Mouse (Mus musculus): ENCODE results near the gene Zfp61. TPM values are rescaled to one million over a fixed set of nuclear protein-coding genes. Genes with fewer than 3 reads are reported as not detected.

Zfp61 gene
- polyA plus RNA-seq, 1 experiment, result 7.2 TPM

GRCm38 (mm10) chr7:24315726-24316566 is 14.9 kb upstream of the Zfp61 start:
- TF ChIP-seq GATA1 (IDR thresholded peaks at IDR 0.05; ENCODE audit: low read length), result no peak

GRCm38 (mm10) chr7:24299823-24300481 is 1.1 kb downstream of the Zfp61 start:
- TF ChIP-seq GATA1 (IDR thresholded peaks at IDR 0.05; ENCODE audit: low read length), result no peak

GRCm38 (mm10) chr7:24298973-24299708 is 1.9 kb downstream of the Zfp61 start:
- no peak for TF ChIP-seq GATA1 (IDR thresholded peaks at IDR 0.05; ENCODE audit: low read length)

DNA sequence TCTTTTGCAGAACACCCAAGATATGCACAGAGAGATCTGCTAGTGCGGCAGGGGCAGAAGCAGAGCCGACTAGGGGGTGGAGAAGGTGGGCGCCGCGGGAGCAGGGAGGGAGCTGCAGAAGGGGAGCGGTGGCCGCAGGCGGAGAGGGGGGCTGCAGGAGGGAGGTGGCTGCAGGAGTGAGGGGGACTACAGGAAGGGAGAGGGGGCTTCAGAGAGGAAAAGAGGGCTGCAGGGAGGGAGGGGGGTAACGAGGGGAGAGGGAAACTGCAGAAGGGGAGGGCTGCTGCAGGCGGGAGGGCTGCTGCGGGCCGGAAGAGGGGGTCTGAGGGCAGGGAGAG is 2.4 kb downstream of the Zfp61 start:
- no peak for TF ChIP-seq GATA1 (IDR thresholded peaks at IDR 0.05; ENCODE audit: low read length)

DNA sequence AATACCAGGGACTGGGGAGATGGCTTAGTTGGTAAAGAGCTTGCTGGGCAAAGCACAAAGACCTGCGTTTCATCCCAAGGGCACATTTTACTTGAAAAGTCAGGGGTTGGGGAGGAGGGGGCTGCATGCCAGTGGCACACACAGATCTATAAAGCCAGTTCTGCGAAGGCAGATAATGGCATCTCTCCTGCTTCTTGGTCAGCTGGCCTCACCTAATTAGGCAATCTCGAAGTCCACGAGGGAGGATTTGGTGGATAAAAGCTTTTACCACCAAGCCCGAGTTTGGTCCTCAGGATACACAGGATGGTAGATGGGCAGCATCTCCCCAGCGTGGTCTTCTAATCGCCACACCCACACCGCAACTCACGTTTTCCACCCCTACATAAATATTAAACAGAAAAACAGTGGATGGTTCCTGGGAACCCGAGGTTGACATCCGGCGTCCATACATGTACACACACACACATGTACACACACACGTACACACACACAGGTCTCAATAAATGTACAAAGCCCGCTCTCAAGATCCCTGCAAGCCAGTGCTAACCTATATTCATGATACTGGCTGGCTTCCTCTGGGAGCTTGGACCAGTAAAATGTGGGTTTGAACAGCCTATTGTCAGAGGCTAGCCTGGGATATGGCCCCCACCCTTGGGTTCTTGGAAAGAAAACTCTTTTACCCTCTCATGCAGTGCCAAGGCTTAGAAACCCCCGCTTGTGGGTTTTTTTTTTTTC is 3.5 kb downstream of the Zfp61 start:
- TF ChIP-seq GATA1 (IDR thresholded peaks at IDR 0.05; ENCODE audit: low read length), result no peak

GRCm38 (mm10) chr7:24296386-24296785 is 4.6 kb downstream of the Zfp61 start:
- TF ChIP-seq GATA1 (IDR thresholded peaks at IDR 0.05; ENCODE audit: low read length), result no peak

- no peak for TF ChIP-seq GATA1 (IDR thresholded peaks at IDR 0.05; ENCODE audit: low read length)
These were observed 5.7 kb downstream of the Zfp61 start for GRCm38 (mm10) chr7:24295376-24295775.

DNA sequence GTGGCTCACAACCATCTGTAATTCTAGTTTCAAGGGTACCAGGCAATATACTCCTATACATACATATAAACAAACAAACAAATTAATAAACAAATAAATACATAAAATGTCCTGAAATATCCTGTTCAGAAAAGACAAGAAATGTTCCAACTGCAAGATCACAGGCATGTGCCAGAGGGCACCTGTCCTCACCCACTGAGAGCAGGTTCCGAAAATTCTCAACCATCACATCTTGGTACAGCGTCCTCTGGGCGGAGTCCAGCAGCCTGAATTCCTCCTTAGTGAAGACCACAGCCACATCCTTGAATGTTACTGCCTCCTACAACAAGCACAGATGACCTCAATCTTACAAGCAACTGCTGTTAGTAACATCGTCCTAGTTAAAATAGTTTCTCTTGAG is 6.3 kb downstream of the Zfp61 start:
- no peak for TF ChIP-seq GATA1 (IDR thresholded peaks at IDR 0.05; ENCODE audit: low read length)

- TF ChIP-seq GATA1 (IDR thresholded peaks at IDR 0.05; ENCODE audit: low read length), result no peak
These were observed 7.8 kb downstream of the Zfp61 start for GRCm38 (mm10) chr7:24293061-24293851.

GRCm38 (mm10) chr7:24291387-24292090 is 9.5 kb downstream of the Zfp61 start:
- TF ChIP-seq GATA1 (IDR thresholded peaks at IDR 0.05; ENCODE audit: low read length), result no peak

- TF ChIP-seq GATA1 (IDR thresholded peaks at IDR 0.05; ENCODE audit: low read length), result no peak
These were observed 10.8 kb downstream of the Zfp61 start for GRCm38 (mm10) chr7:24290106-24290693.

DNA sequence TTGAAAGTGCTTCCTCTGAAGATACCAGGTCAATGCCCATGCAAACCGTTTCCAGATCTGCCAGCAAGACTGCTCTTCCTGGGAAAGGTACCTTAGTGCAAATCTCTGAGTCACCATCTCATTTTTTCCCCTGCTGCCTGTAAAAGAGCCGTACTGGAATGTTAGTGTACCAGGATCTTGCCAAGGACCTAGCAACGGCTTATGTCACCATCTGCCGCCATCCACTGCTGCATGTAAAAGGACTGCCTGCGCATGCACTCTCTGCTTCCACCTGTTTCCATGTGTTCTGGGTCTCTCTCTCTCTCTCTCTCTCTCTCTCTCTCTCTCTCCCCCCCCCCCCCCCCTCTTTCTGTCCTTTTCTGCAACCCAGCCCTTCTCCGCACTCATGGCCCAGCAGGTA is 12.5 kb downstream of the Zfp61 start:
- TF ChIP-seq GATA1 (IDR thresholded peaks at IDR 0.05; ENCODE audit: low read length), result no peak

GRCm38 (mm10) chr7:24287670-24288069 is 13.4 kb downstream of the Zfp61 start:
- no peak for TF ChIP-seq GATA1 (IDR thresholded peaks at IDR 0.05; ENCODE audit: low read length)

GRCm38 (mm10) chr7:24286916-24287315 is 14.1 kb downstream of the Zfp61 start:
- no peak for TF ChIP-seq GATA1 (IDR thresholded peaks at IDR 0.05; ENCODE audit: low read length)

Data from G1E-ER4 (cell line).